Mouse (Mus musculus): ENCODE results near the gene Rasal1. TPM values are rescaled to one million over a fixed set of nuclear protein-coding genes. Genes with fewer than 3 reads are reported as not detected.
A peak's percentile ranks its signal among the peaks of the same experiment; 100 is the strongest.

Rasal1 gene
- polyA plus RNA-seq, 1 experiment, result 1.3 TPM

GRCm38 (mm10) chr5:120656281-120656751 lies 7.7 kb downstream of the Rasal1 start:
- DNase-seq (ENCODE audit: low spot score), result no peak

- DNase-seq (ENCODE audit: low spot score), result no peak
Measured at GRCm38 (mm10) chr5:120660816-120661215, 12.2 kb downstream of the Rasal1 start.

GRCm38 (mm10) chr5:120664888-120665287 lies 16.3 kb downstream of the Rasal1 start:
- no peak for DNase-seq (ENCODE audit: low spot score)

GRCm38 (mm10) chr5:120668761-120669160 lies 20.1 kb downstream of the Rasal1 start:
- no peak for DNase-seq (ENCODE audit: low spot score)

GRCm38 (mm10) chr5:120670132-120670531 lies 21.5 kb downstream of the Rasal1 start:
- no peak for DNase-seq (ENCODE audit: low spot score)

GRCm38 (mm10) chr5:120671865-120672264 lies 23.3 kb downstream of the Rasal1 start:
- no peak for DNase-seq (ENCODE audit: low spot score)

- peak; percentile 37 for DNase-seq (ENCODE audit: low spot score)
Measured at GRCm38 (mm10) chr5:120673626-120674025, 25.0 kb downstream of the Rasal1 start.

- DNase-seq (ENCODE audit: low spot score), result no peak
Measured at GRCm38 (mm10) chr5:120674229-120675145, 25.9 kb downstream of the Rasal1 start.

GRCm38 (mm10) chr5:120677516-120677915 lies 28.9 kb downstream of the Rasal1 start:
- DNase-seq (ENCODE audit: low spot score), result no peak

GRCm38 (mm10) chr5:120679676-120680555 lies 31.3 kb downstream of the Rasal1 start:
- DNase-seq (ENCODE audit: low spot score), result peak; percentile 31

- DNase-seq (ENCODE audit: low spot score), result no peak
Measured at GRCm38 (mm10) chr5:120680918-120681317, 32.3 kb downstream of the Rasal1 start.

GRCm38 (mm10) chr5:120682982-120683771 lies 34.6 kb downstream of the Rasal1 start:
- no peak for DNase-seq (ENCODE audit: low spot score)

- no peak for DNase-seq (ENCODE audit: low spot score)
Measured at GRCm38 (mm10) chr5:120685678-120686077, 37.1 kb downstream of the Rasal1 start.

- DNase-seq (ENCODE audit: low spot score), result no peak
Measured at GRCm38 (mm10) chr5:120686749-120687483, 38.3 kb downstream of the Rasal1 start.

- no peak for DNase-seq (ENCODE audit: low spot score)
Measured at GRCm38 (mm10) chr5:120687484-120687851, 38.9 kb downstream of the Rasal1 start.

GRCm38 (mm10) chr5:120687897-120688296 lies 39.3 kb downstream of the Rasal1 start:
- DNase-seq (ENCODE audit: low spot score), result no peak

GRCm38 (mm10) chr5:120688434-120688833 lies 39.8 kb downstream of the Rasal1 start:
- no peak for DNase-seq (ENCODE audit: low spot score)

GRCm38 (mm10) chr5:120690417-120690816 lies 41.8 kb downstream of the Rasal1 start:
- DNase-seq (ENCODE audit: low spot score), result no peak

GRCm38 (mm10) chr5:120692034-120692433 lies 43.4 kb downstream of the Rasal1 start:
- no peak for DNase-seq (ENCODE audit: low spot score)

GRCm38 (mm10) chr5:120693931-120694694 lies 45.5 kb downstream of the Rasal1 start:
- DNase-seq (ENCODE audit: low spot score), result no peak
